Mouse (Mus musculus) embryonic facial prominence, embryonic 13.5 days (tissue): ENCODE data around the gene Sh3pxd2a. TPM values are rescaled to one million over a fixed set of nuclear protein-coding genes. Genes with fewer than 3 reads are reported as not detected.

Experiments
- ATAC-seq: fragments of 200-750 bp; cut with Nextera tagmentation; 2 replicates; pipeline ENCODE4 v1.8.0; 2017; ENCODE audit warnings: low read depth; ENCODE audit not compliant: insufficient number of reproducible peaks, insufficient read depth, low FRiP score, low TSS enrichment
- H3K27ac ChIP-seq: fragments of 300-500 bp; sonication (generic); 2 replicates; pipeline ENCODE4 v1.5.1; 2015; ENCODE audit warnings: moderate library complexity, mild to moderate bottlenecking, inconsistent platforms
- H3K27me3 ChIP-seq: fragments of 300-500 bp; sonication (generic); 2 replicates; pipeline ENCODE4 v1.6.1; 2015; ENCODE audit warnings: mild to moderate bottlenecking, inconsistent platforms
- H3K36me3 ChIP-seq: fragments of 300-500 bp; sonication (generic); 2 replicates; pipeline ENCODE4 v1.6.1; 2015; ENCODE audit warnings: mild to moderate bottlenecking, inconsistent platforms
- H3K4me1 ChIP-seq: fragments of 300-500 bp; sonication (generic); 2 replicates; pipeline ENCODE4 v1.6.1; 2015; ENCODE audit warnings: inconsistent platforms
- H3K4me2 ChIP-seq: fragments of 300-500 bp; sonication (generic); 2 replicates; pipeline ENCODE4 v1.6.1; 2015; ENCODE audit warnings: moderate library complexity, mild to moderate bottlenecking, inconsistent platforms
- H3K4me3 ChIP-seq: fragments of 300-500 bp; sonication (generic); 2 replicates; pipeline ENCODE4 v1.5.1; 2015; ENCODE audit warnings: mild to moderate bottlenecking, inconsistent platforms
- H3K9ac ChIP-seq: fragments of 300-500 bp; sonication (generic); 2 replicates; pipeline ENCODE4 v1.6.1; 2015; ENCODE audit warnings: mild to moderate bottlenecking, inconsistent platforms
- H3K9me3 ChIP-seq: fragments of 300-500 bp; sonication (generic); 2 replicates; pipeline ENCODE4 v1.6.1; 2016; ENCODE audit warnings: inconsistent platforms
- WGBS: fragments of 180-500 bp; shearing (Covaris S2); methylation state at CpG from one replicate; pipeline ENCODE4 v1.1.7; 2015; ENCODE audit warnings: mixed read lengths; 5-methylcytosine and 5-hydroxymethylcytosine counted together
- polyA plus RNA-seq: library from polyadenylated mRNA; unstranded; fragments of >200 nt; fragmentation: Nextera tagmentation; extraction: Ambion mirVana; gene quantifications from 2 replicates; pipeline ENCODE4 v1.2.1, GENCODE M21; 2015

Sh3pxd2a gene
- polyA plus RNA-seq, 1 experiment from 2014 or later = 10.0 TPM

DNA sequence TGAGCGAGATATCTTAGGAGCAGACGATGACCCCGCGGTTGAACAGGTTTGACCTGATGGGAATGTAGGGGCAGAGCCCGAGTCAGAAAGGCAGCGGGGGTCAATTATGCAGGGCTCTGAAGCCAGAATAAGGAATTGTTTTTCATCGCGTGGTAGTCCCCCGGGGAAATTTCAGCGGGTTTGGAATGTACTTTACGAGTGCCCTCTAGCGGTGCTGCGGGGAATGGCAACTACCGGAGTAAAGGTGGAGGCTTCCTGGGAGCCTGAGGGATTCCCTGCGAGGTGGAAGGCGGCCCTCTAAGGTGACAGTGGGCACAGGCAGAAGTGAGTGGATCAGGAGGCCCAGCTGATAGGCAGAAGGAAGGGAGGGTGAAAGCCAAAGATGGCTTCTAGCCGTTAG is 125.0 kb downstream of the Sh3pxd2a start:
- Histone ChIP-seq H3K9ac (peak overlapping the region; percentile 64), H3K4me3 (peak overlapping the region; percentile 38), H3K4me2 (peak overlapping the region; percentile 70), H3K27me3 (peaks cover 24% of the 10 kb centered on the region), H3K4me1 (peaks cover 55% of the 10 kb centered on the region), H3K36me3 (no peaks in the 10 kb centered on the region), H3K9me3 (no peaks in the 10 kb centered on the region), H3K27ac (no peak overlapping the region)
- no peak for ATAC-seq
- under 1% methylated on average over 17 of the region's 17 CpGs for WGBS

DNA sequence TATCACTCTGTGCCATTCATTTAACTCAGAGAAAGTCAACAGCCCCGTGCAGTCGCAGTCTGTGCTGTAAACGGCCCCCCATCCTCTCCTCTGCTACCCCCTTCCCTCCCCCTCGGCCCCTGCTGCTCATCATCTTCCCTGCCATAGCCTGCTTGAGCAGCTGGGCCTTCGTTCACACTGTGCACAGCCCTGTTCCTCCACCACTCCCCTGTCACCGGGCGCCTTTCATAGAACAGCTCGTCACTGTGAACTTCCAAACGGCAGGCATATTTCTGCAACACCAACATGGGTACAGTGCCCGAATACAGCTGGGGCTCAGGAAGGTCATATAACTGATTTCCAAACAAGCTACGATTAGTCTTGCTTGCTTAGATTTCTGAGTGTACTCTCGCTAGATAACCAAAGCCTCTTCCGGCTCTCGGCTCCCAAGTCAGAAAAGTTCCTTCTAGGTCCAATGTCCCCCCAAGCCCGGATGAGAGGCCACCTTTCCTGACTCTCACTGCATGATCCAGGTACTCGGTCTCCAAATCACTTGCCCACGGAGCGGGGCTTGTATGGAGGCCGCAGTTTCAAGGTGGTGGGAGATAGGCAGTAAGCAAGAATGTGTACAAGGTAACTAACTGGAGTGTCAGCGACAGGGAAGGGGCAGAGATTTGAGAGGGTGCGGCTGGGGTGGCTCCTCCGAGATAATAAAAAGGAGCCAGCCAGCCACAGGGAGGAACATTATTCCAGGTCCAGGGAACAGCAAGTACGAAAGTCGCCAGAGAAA is 125.6 kb downstream of the Sh3pxd2a start:
- Histone ChIP-seq H3K27ac (no peak overlapping the region), H3K4me3 (peak overlapping the region; percentile 38), H3K4me2 (peak overlapping the region; percentile 70), H3K9ac (peak overlapping the region; percentile 64), H3K9me3 (no peaks in the 10 kb centered on the region), H3K4me1 (peaks cover 56% of the 10 kb centered on the region), H3K36me3 (no peaks in the 10 kb centered on the region), H3K27me3 (peaks cover 18% of the 10 kb centered on the region)
- WGBS = 25% methylated on average over 24 of the region's 24 CpGs
- 0 out of 2 replicates have a peak, but pooled peaks have one; percentile 35 for ATAC-seq

GRCm38 (mm10) chr19:47337743-47338142 is 126.5 kb downstream of the Sh3pxd2a start:
- peaks cover 10% of the 10 kb centered on the region for H3K27me3 ChIP-seq
- H3K4me3 ChIP-seq = peak overlapping the region; percentile 13; the same call in 1 of the 2 replicates
- H3K4me1 ChIP-seq = peaks cover 56% of the 10 kb centered on the region
- H3K36me3 ChIP-seq = no peaks in the 10 kb centered on the region
- no peak for ATAC-seq
- 29% methylated on average over 12 of the region's 12 CpGs for WGBS
- H3K9me3 ChIP-seq = no peaks in the 10 kb centered on the region
- H3K27ac ChIP-seq = no peak overlapping the region
- peak overlapping the region; percentile 70 for H3K4me2 ChIP-seq
- H3K9ac ChIP-seq = peak overlapping the region; percentile 47; the same call in 1 of the 2 replicates

- peaks cover 4% of the 10 kb centered on the region for H3K27me3 ChIP-seq
- no peaks in the 10 kb centered on the region for H3K36me3 ChIP-seq
- H3K4me3 ChIP-seq = no peak overlapping the region
- no peaks in the 10 kb centered on the region for H3K9me3 ChIP-seq
- no peak overlapping the region for H3K9ac ChIP-seq
- peaks cover 53% of the 10 kb centered on the region for H3K4me1 ChIP-seq
- 76% methylated on average over 7 of the region's 7 CpGs for WGBS
- no peak for ATAC-seq
- no peak overlapping the region for H3K27ac ChIP-seq
- no peak overlapping the region for H3K4me2 ChIP-seq
Measured at GRCm38 (mm10) chr19:47337191-47337590, 127.0 kb downstream of the Sh3pxd2a start.

DNA sequence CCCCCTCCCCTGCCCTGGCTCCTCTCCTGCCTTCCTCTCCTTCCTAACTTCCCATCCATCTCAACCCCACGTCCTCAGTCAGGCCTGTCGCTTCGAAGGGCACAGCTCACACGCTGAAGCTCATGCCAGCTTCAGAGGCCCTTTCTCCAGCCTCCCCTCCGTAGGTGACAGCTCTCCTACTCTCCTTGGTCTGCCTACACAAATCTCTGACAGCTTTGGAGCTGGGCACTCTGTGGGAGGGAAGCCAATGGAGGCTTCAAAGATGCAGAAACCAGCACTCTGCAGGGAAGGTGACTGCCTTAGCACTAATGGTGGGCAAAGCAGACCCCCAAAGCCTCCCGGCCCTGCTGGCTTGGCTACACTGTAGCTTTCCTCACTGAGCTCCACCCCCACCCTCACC is 128.9 kb downstream of the Sh3pxd2a start:
- Histone ChIP-seq H3K27me3 (no peaks in the 10 kb centered on the region), H3K27ac (0 out of 2 replicates have a peak overlapping the region, but pooled peaks have one; percentile 39), H3K36me3 (no peaks in the 10 kb centered on the region), H3K4me1 (peaks cover 66% of the 10 kb centered on the region), H3K4me3 (no peak overlapping the region), H3K9ac (0 out of 2 replicates have a peak overlapping the region, but pooled peaks have one; percentile 7), H3K4me2 (no peak overlapping the region), H3K9me3 (no peaks in the 10 kb centered on the region)
- 79% methylated on average over 6 of the region's 6 CpGs for WGBS
- no peak for ATAC-seq

DNA sequence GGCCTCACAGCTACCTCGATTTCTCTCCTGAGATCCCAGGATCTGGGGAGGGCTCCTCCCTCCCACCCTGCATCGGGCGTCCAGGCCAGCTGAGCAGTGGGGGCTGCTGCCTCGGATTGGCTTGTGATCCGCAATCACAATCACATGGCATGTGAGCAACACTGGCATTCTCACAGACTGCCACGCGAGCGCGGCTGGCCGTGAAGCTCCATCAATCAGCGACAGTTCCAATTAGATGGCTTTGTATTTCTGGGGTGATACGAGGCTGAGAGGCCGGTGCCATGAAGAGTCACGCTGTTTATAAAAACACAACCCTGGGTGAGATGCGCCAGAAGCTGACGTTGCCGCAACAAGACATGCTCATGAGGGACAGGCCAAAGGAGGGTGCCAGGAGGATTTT is 129.5 kb downstream of the Sh3pxd2a start:
- ATAC-seq = no peak
- no peak overlapping the region for H3K4me2 ChIP-seq
- H3K36me3 ChIP-seq = no peaks in the 10 kb centered on the region
- H3K9ac ChIP-seq = peak overlapping the region; percentile 21; the same call in 1 of the 2 replicates
- WGBS = 70% methylated on average over 17 of the region's 17 CpGs
- peaks cover 69% of the 10 kb centered on the region for H3K4me1 ChIP-seq
- H3K27ac ChIP-seq = peak overlapping the region; percentile 39; the same call in 1 of the 2 replicates
- H3K9me3 ChIP-seq = no peaks in the 10 kb centered on the region
- no peaks in the 10 kb centered on the region for H3K27me3 ChIP-seq
- H3K4me3 ChIP-seq = no peak overlapping the region

DNA sequence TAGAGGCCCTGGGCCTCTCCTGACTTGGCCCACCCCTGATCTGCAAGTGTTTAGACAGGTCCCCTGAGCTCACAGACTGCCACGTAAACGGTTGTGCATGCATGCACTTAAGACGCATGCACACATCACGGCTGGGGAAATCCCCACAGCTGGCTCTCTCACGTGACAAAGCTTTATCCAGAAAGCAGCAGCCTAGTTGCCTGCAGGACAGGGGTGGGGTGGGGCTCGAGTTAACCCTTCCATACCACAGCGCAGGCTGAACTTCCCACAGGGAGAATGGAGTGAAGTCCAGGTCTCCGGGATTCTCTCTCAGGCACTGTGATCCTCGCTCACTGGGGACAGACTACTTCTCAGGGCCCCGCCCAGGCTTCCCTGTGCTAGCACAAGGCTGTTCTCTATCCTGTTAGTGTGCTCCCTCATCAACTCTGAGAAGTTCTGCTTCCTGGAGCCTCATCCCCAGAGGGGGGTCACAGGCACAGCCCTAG is 133.4 kb downstream of the Sh3pxd2a start:
- Histone ChIP-seq H3K27ac (peak overlapping the region; percentile 95), H3K4me3 (no peak overlapping the region), H3K27me3 (no peaks in the 10 kb centered on the region), H3K9me3 (no peaks in the 10 kb centered on the region), H3K9ac (peak overlapping the region; percentile 47; the same call in 1 of the 2 replicates), H3K4me1 (peaks cover 76% of the 10 kb centered on the region), H3K4me2 (peak overlapping the region; percentile 43), H3K36me3 (no peaks in the 10 kb centered on the region)
- peak; percentile 84 for ATAC-seq
- WGBS = 3% methylated on average over 10 of the region's 10 CpGs

DNA sequence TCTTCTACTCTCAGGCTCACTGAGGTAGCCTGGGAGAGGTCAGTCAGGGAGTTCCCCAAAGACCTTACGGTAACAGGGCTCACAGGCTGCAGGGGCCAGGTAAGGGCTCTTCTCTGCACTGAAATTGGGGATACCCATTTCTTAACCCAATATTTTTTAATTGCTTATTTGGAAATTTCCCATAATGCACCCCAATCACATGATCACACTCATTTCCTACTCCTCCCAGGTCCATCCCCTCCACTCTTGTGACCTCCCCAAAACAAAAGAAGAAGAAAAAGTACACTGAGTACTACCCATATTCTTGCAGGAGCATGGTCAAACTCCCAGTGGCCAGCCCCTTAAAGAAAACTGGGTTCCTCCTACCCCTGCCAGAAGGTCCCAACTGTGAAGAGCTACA is 135.1 kb downstream of the Sh3pxd2a start:
- no peak for ATAC-seq
- Histone ChIP-seq H3K9me3 (no peaks in the 10 kb centered on the region), H3K4me3 (no peak overlapping the region), H3K27me3 (no peaks in the 10 kb centered on the region), H3K27ac (0 out of 2 replicates have a peak overlapping the region, but pooled peaks have one; percentile 66), H3K36me3 (no peaks in the 10 kb centered on the region), H3K4me1 (peaks cover 72% of the 10 kb centered on the region), H3K4me2 (no peak overlapping the region), H3K9ac (no peak overlapping the region)
- 80% methylated on average over 1 of the region's 1 CpGs for WGBS

DNA sequence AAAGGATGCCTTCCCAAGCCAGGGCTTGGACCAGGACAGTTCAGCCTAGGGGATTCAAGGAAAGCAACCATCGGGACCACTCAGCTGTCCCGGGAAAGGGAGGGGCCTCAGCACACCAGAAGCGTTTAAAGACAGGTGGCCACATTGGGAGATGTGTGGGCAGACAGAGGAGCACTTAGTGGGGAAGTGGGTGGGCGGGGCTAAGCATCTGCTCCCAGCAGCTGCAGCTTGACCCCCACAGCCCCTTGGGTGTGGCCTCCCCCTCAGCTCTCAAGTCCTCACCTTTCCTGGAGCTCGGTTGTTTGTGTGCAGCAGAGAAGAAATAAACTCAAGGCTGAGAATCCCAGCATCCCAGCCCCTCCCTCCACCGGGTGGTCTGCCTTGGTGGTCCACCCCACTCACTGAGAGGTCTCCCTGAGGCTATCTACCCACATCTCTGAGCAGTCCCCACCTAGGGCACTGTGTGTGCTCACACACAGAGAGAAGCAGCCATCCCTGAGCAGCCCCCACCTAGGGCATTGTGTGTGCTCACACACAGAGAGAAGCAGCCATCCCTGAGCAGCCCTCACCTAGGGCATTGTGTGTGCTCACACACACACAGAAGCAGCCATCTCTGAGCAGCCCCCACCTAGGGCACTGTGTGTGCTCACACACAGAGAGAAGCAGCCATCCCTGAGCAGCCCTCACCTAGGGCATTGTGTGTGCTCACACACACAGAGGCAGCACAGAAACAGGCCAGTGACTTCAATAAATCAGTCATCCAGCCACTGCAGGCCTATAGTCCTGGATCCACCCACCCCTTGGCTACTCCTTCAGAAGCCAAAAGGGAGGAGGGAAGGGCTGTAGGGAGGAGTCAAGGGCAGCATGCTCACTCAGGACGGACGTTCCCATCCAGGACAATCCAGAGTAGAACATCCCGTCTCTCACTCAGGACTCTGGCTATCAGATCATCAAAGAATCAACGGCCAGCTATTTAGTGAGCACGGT is 136.0 kb downstream of the Sh3pxd2a start:
- Histone ChIP-seq H3K9me3 (no peaks in the 10 kb centered on the region), H3K36me3 (no peaks in the 10 kb centered on the region), H3K27ac (peak overlapping the region; percentile 66), H3K27me3 (no peaks in the 10 kb centered on the region), H3K9ac (peak overlapping the region; percentile 51), H3K4me1 (peaks cover 72% of the 10 kb centered on the region), H3K4me2 (no peak overlapping the region), H3K4me3 (no peak overlapping the region)
- 22% methylated on average over 11 of the region's 11 CpGs for WGBS
- ATAC-seq = no peak

- H3K27me3 ChIP-seq = no peaks in the 10 kb centered on the region
- 0 out of 2 replicates have a peak overlapping the region, but pooled peaks have one; percentile 8 for H3K27ac ChIP-seq
- WGBS = 39% methylated on average over 5 of the region's 5 CpGs
- peaks cover 79% of the 10 kb centered on the region for H3K4me1 ChIP-seq
- no peak for ATAC-seq
- no peaks in the 10 kb centered on the region for H3K36me3 ChIP-seq
- H3K9me3 ChIP-seq = no peaks in the 10 kb centered on the region
- H3K4me2 ChIP-seq = no peak overlapping the region
- no peak overlapping the region for H3K4me3 ChIP-seq
- H3K9ac ChIP-seq = no peak overlapping the region
Measured at GRCm38 (mm10) chr19:47325881-47326280, 138.3 kb downstream of the Sh3pxd2a start.
